Mouse (Mus musculus) embryonic facial prominence, embryonic 13.5 days (tissue): Measurements from ENCODE around the gene Camk1g. TPM values are rescaled to one million over a fixed set of nuclear protein-coding genes. Genes with fewer than 3 reads are reported as not detected.

ENCODE experiments used
- ATAC-seq: fragments of 200-750 bp; cut with Nextera tagmentation; 2 replicates; pipeline ENCODE4 v1.8.0; 2017; ENCODE audit warnings: low read depth; ENCODE audit not compliant: insufficient number of reproducible peaks, insufficient read depth, low FRiP score, low TSS enrichment
- H3K27ac ChIP-seq: fragments of 300-500 bp; sonication (generic); 2 replicates; pipeline ENCODE4 v1.5.1; 2015; ENCODE audit warnings: moderate library complexity, mild to moderate bottlenecking, inconsistent platforms
- H3K27me3 ChIP-seq: fragments of 300-500 bp; sonication (generic); 2 replicates; pipeline ENCODE4 v1.6.1; 2015; ENCODE audit warnings: mild to moderate bottlenecking, inconsistent platforms
- H3K36me3 ChIP-seq: fragments of 300-500 bp; sonication (generic); 2 replicates; pipeline ENCODE4 v1.6.1; 2015; ENCODE audit warnings: mild to moderate bottlenecking, inconsistent platforms
- H3K4me1 ChIP-seq: fragments of 300-500 bp; sonication (generic); 2 replicates; pipeline ENCODE4 v1.6.1; 2015; ENCODE audit warnings: inconsistent platforms
- H3K4me2 ChIP-seq: fragments of 300-500 bp; sonication (generic); 2 replicates; pipeline ENCODE4 v1.6.1; 2015; ENCODE audit warnings: moderate library complexity, mild to moderate bottlenecking, inconsistent platforms
- H3K4me3 ChIP-seq: fragments of 300-500 bp; sonication (generic); 2 replicates; pipeline ENCODE4 v1.5.1; 2015; ENCODE audit warnings: mild to moderate bottlenecking, inconsistent platforms
- H3K9ac ChIP-seq: fragments of 300-500 bp; sonication (generic); 2 replicates; pipeline ENCODE4 v1.6.1; 2015; ENCODE audit warnings: mild to moderate bottlenecking, inconsistent platforms
- H3K9me3 ChIP-seq: fragments of 300-500 bp; sonication (generic); 2 replicates; pipeline ENCODE4 v1.6.1; 2016; ENCODE audit warnings: inconsistent platforms
- WGBS: fragments of 180-500 bp; shearing (Covaris S2); methylation state at CpG from one replicate; pipeline ENCODE4 v1.1.7; 2015; ENCODE audit warnings: mixed read lengths; 5-methylcytosine and 5-hydroxymethylcytosine counted together
- polyA plus RNA-seq: library from polyadenylated mRNA; unstranded; fragments of >200 nt; fragmentation: Nextera tagmentation; extraction: Ambion mirVana; gene quantifications from 2 replicates; pipeline ENCODE4 v1.2.1, GENCODE M21; 2015

Gene Camk1g
- 22.9 and 23.7 TPM in 2 replicates for polyA plus RNA-seq

DNA sequence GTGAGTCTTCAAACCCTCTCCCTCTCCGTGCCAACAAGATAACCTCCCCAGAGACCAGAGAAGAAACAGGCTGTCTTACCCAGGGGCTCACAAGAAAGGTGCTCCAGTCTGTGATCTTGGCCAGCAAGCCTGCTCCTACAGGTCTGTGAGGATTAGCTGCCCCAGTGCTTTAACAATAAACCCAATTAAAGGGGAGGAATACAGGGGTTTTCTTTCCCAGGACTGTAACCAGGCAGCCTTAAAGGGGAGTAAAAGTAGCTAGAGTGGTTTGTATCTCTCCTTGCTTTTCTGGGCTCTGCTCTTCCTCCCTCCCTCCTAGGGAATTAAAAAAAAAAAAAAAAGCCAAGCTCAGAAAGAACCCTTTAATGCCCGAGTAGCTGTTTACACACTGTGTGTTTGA is at the start of gene Camk1g:
TSS of gene Camk1g (minus strand) at position 203 of the 400 bp plus-strand sequence.
- peak; percentile 76 for ATAC-seq
- no peaks in the 10 kb centered on the region for H3K36me3 ChIP-seq
- peak within 1 kb of the TSS; percentile 89 for H3K4me2 ChIP-seq
- H3K4me3 ChIP-seq = peak within 1 kb of the TSS; percentile 59
- peaks cover 34% of the 10 kb centered on the region for H3K4me1 ChIP-seq
- H3K27me3 ChIP-seq = no peaks in the 10 kb centered on the region
- WGBS = 2% methylated on average over 2 of the region's 2 CpGs
- H3K9ac ChIP-seq = peak within 1 kb of the TSS; percentile 78
- no peaks in the 10 kb centered on the region for H3K9me3 ChIP-seq
- peak within 1 kb of the TSS; percentile 64 for H3K27ac ChIP-seq

DNA sequence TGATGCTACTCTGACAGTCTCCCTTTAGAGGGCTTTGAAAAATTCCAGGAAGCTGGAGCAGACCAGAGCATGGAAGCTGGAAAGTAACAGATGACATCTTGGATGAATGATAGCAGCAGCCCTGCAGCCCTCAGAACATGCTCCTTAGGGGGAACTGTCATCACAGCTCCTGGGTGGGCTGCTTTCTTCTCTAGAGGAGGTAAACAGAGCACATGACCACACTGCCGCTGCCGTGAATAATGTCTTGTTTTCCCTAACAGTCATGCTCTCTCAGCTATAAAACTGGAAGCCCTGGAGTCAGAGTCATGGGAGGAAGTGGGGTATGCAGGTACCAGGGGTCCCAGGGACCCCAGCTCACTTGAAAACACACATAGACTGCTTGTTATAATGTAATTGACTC is 49.1 kb upstream of the Camk1g start:
- no peaks in the 10 kb centered on the region for H3K36me3 ChIP-seq
- 3% methylated on average over 2 of the region's 2 CpGs for WGBS
- H3K4me2 ChIP-seq = no peak overlapping the region
- no peak overlapping the region for H3K27ac ChIP-seq
- peaks cover 26% of the 10 kb centered on the region for H3K4me1 ChIP-seq
- no peak overlapping the region for H3K4me3 ChIP-seq
- H3K27me3 ChIP-seq = peaks cover 20% of the 10 kb centered on the region
- H3K9me3 ChIP-seq = no peaks in the 10 kb centered on the region
- ATAC-seq = no peak
- H3K9ac ChIP-seq = peak overlapping the region; percentile 32; the same call in 1 of the 2 replicates

DNA sequence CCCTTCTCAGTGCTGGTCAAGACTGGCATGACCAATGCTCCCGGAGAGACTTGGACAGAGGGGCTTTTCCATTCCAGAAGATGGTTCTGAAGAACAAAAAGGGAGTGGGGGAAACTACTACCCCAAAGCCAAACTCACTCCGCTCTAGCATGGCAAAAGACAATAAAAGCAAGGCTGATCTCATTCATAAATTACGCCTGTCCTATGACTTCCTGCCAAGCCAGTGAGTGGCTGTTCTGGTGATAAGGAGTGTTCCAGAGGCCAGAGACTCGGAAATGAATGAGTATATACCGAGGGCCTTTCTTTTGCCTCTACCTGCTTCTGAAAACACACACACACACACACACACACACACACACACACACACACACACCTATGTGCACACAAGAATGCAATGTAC is 48.6 kb upstream of the Camk1g start:
- Histone ChIP-seq H3K27ac (no peak overlapping the region), H3K9ac (no peak overlapping the region), H3K9me3 (no peaks in the 10 kb centered on the region), H3K4me2 (no peak overlapping the region), H3K36me3 (no peaks in the 10 kb centered on the region), H3K27me3 (peaks cover 16% of the 10 kb centered on the region), H3K4me1 (peaks cover 21% of the 10 kb centered on the region), H3K4me3 (no peak overlapping the region)
- WGBS = 77% methylated on average over 5 of the region's 5 CpGs
- ATAC-seq = no peak

DNA sequence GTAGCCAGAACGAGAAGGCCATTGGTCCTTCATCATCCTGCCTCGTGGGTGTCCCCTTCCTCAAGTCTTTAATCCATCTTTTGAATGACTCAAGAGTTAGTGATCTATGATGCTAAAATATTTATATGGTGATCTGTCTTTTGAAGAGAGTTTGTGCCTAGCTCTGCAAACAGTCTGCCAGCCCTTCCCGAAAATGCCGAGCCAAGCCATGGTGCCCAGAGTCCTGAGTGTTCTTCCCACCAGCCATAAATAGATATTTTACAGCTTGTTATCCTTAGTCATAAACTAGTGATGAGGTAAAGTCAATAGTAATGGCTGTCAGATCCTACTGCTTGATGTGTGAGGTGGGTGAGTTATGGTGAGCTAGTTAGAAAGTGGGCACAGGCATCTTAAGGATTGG is 44.0 kb upstream of the Camk1g start:
- Histone ChIP-seq H3K27me3 (peaks cover 10% of the 10 kb centered on the region), H3K4me1 (peaks cover 6% of the 10 kb centered on the region), H3K36me3 (no peaks in the 10 kb centered on the region), H3K4me3 (no peak overlapping the region), H3K4me2 (no peak overlapping the region), H3K9me3 (no peaks in the 10 kb centered on the region), H3K27ac (no peak overlapping the region), H3K9ac (no peak overlapping the region)
- 85% methylated on average over 4 of the region's 4 CpGs for WGBS
- ATAC-seq = no peak

DNA sequence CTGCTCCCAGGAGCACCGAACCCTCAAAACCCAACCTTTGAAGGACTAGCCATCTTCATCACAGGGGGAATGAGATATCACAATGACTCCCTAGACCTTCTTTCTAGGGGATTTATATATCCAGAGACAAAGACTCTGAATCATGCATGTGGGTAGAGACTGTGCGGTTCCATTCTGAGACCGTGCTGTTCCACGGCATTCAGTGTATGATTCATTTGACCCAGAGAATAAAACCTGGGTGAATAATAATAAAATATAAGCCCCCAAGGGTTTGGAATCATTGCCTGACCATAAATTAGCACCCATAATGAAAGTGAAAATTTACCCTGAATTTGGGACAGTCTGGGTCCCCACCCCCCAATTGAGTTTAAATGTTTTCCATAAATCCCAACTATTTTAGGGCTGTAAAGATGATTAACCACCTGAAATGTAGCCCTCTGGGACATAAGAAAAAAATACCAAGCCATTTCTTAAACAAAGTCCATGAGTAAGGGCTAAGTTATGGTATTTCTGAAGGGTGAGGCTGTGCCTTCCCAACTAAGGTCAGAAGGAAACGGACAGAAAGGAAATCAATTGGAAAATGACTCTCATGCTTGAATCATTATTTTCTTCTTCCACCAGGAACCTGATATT is 43.4 kb upstream of the Camk1g start:
- Histone ChIP-seq H3K36me3 (no peaks in the 10 kb centered on the region), H3K27ac (no peak overlapping the region), H3K4me2 (no peak overlapping the region), H3K4me3 (no peak overlapping the region), H3K9ac (no peak overlapping the region), H3K4me1 (peaks cover under 1% of the 10 kb centered on the region; the same call in 1 of the 2 replicates), H3K27me3 (peaks cover 10% of the 10 kb centered on the region), H3K9me3 (no peaks in the 10 kb centered on the region)
- no peak for ATAC-seq
- 86% methylated on average over 5 of the region's 5 CpGs for WGBS

DNA sequence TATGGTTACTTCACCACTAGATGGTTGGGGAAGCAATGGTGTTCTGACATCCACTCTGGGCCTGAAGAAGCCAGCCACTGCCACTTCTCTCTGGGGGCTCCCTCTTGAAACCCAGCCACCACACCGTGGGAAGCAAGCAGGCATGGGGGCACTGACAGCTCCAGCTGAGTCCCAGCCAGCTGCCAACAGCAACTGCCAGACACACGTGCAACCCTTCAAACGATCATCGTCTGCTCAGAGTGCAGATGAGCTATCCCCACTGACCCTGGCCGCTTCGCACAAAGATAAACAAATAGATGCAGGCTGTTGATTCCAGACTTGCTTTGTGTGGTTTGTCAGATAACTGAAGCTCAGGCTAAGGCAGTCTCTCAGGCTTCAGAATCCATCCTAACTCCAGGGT is 37.4 kb upstream of the Camk1g start:
- no peak overlapping the region for H3K27ac ChIP-seq
- whole genome bisulfite sequencing = 68% methylated on average over 6 of the region's 6 CpGs
- no peaks in the 10 kb centered on the region for H3K36me3 ChIP-seq
- no peaks in the 10 kb centered on the region for H3K9me3 ChIP-seq
- H3K9ac ChIP-seq = no peak overlapping the region
- H3K4me3 ChIP-seq = no peak overlapping the region
- ATAC-seq = no peak
- no peaks in the 10 kb centered on the region for H3K27me3 ChIP-seq
- 0 out of 2 replicates have a peak, but pooled peaks cover 4% of the 10 kb centered on the region for H3K4me1 ChIP-seq
- no peak overlapping the region for H3K4me2 ChIP-seq

DNA sequence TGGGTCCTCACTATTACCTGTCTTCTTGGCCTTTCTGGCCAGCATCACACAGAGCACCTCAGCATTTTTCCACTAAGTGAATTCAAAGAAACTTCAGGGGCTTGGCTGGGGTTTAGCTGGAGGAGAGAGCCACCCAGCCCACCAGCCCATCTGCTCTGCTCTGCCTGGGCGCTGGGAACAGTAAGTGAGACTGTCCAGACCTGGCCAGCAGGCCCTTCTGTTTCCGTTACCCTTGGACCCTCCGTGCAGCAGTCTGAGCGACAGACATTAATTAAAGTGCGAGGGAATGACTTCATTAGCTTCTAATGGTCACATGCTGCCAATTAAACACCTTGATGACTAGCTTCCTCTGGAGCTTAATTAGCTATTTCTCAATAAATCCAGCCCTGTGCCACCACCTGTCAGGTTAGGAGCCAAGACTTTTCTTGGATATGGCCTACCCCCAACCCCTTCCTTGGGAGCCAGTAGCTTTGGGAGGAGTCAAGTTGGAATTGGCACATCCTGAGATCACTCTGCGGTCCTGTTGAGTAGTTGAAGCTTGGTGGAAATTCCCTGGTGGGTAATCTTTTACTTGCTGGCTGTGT is 36.1 kb upstream of the Camk1g start:
- peaks cover 9% of the 10 kb centered on the region; the same call in 1 of the 2 replicates for H3K4me1 ChIP-seq
- WGBS = 72% methylated on average over 6 of the region's 6 CpGs
- H3K4me3 ChIP-seq = no peak overlapping the region
- H3K9me3 ChIP-seq = no peaks in the 10 kb centered on the region
- no peak overlapping the region for H3K4me2 ChIP-seq
- no peak for ATAC-seq
- no peaks in the 10 kb centered on the region for H3K36me3 ChIP-seq
- H3K27ac ChIP-seq = no peak overlapping the region
- no peak overlapping the region for H3K9ac ChIP-seq
- no peaks in the 10 kb centered on the region for H3K27me3 ChIP-seq

DNA sequence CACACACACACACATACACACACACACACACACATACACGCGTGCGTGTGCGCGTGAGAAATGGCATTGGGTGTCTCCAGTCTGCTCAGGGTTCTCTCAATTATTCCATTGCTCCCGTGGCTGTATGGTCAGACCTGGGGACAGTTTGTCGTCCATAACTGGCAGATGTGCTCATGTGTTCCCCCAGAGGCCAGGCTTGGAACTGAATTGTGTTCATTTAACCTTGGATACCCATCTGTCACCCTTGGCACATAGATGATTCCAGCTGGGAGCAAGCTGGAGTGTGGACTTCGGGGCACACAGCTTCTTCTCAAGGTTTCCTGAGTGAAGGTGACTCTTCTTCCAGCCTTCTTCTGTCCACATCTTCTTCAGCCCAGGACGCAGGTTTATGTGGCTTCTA is 31.6 kb upstream of the Camk1g start:
- no peak for ATAC-seq
- Histone ChIP-seq H3K4me3 (no peak overlapping the region), H3K4me2 (no peak overlapping the region), H3K4me1 (peaks cover 31% of the 10 kb centered on the region), H3K27ac (no peak overlapping the region), H3K36me3 (no peaks in the 10 kb centered on the region), H3K9ac (no peak overlapping the region), H3K27me3 (no peaks in the 10 kb centered on the region; the same call in 1 of the 2 replicates), H3K9me3 (no peaks in the 10 kb centered on the region)
- 78% methylated on average over 9 of the region's 9 CpGs for WGBS

- no peak for ATAC-seq
- WGBS = 36% methylated on average over 1 of the region's 1 CpGs
- Histone ChIP-seq H3K9me3 (no peaks in the 10 kb centered on the region), H3K4me2 (no peak overlapping the region), H3K4me1 (peaks cover 31% of the 10 kb centered on the region), H3K4me3 (no peak overlapping the region), H3K36me3 (no peaks in the 10 kb centered on the region), H3K27me3 (no peaks in the 10 kb centered on the region; the same call in 1 of the 2 replicates), H3K27ac (no peak overlapping the region), H3K9ac (no peak overlapping the region)
These were observed 30.2 kb upstream of the Camk1g start for GRCm38 (mm10) chr1:193400348-193400747.

DNA sequence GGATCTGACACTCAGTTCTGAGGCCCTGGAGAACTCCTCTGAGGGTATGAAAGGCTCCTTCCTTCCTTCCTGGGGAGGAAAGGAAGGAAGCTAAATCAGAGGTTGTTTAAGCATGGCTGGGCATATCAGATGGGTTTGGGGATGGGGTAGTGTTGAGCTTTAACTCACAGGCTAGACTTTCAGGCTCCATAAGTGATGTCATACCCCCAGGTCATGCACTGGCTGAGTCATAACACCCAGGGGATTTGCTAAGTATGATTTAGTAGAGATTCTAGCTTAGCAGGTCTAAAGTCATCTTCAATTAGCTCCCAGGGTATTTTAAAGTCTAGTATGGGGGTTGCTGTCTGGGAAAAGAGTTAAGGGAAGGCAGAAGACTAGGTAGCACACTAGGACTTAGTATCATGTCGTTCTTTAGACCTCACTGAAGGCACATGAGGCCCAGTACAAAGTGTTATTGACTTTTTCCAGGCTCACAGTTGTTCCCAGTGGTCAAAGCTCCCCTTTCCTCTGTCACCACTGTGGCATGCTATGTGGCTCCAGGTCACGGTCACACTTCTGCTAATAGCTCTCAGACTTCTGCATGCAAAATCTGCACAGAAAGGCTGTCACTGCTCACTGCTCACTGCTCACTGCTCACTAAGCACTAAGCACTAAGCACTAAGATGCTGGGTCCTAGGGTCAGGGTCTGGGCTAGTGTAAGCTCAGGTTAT is 28.8 kb upstream of the Camk1g start:
- Histone ChIP-seq H3K9ac (no peak overlapping the region), H3K27ac (no peak overlapping the region), H3K36me3 (no peaks in the 10 kb centered on the region), H3K9me3 (no peaks in the 10 kb centered on the region), H3K27me3 (no peaks in the 10 kb centered on the region; the same call in 1 of the 2 replicates), H3K4me3 (no peak overlapping the region), H3K4me1 (peaks cover 31% of the 10 kb centered on the region), H3K4me2 (no peak overlapping the region)
- 66% methylated on average over 2 of the region's 2 CpGs for WGBS
- ATAC-seq = no peak

GRCm38 (mm10) chr1:193397109-193397508 is 27.0 kb upstream of the Camk1g start:
- Histone ChIP-seq H3K4me2 (no peak overlapping the region), H3K4me1 (peaks cover 25% of the 10 kb centered on the region), H3K9me3 (no peaks in the 10 kb centered on the region), H3K9ac (no peak overlapping the region), H3K36me3 (no peaks in the 10 kb centered on the region), H3K27me3 (no peaks in the 10 kb centered on the region; the same call in 1 of the 2 replicates), H3K4me3 (no peak overlapping the region), H3K27ac (no peak overlapping the region)
- ATAC-seq = no peak

- H3K9ac ChIP-seq = no peak overlapping the region
- ATAC-seq = no peak
- H3K27me3 ChIP-seq = no peaks in the 10 kb centered on the region; the same call in none of the 2 replicates
- no peak overlapping the region for H3K27ac ChIP-seq
- no peaks in the 10 kb centered on the region for H3K36me3 ChIP-seq
- H3K4me2 ChIP-seq = no peak overlapping the region
- H3K4me3 ChIP-seq = no peak overlapping the region
- H3K9me3 ChIP-seq = no peaks in the 10 kb centered on the region
- peaks cover 14% of the 10 kb centered on the region for H3K4me1 ChIP-seq
- WGBS = 84% methylated on average over 3 of the region's 3 CpGs
These were observed 22.2 kb upstream of the Camk1g start for GRCm38 (mm10) chr1:193392266-193392665.
